Mouse (Mus musculus): ENCODE measurements around the gene Ago1.
A peak's percentile ranks its signal among the peaks of the same experiment; 100 is the strongest.

Gene Ago1

GRCm38 (mm10) chr4:126473031-126473430 lies 4.6 kb upstream of the Ago1 start:
- DNase-seq (ENCODE audit: low spot score in 2 of 2) = no peak

GRCm38 (mm10) chr4:126469334-126469733 lies 951 bp upstream of the Ago1 start:
- DNase-seq (ENCODE audit: low spot score in 2 of 2) = no peak

- DNase-seq (ENCODE audit: low spot score in 2 of 2) = no peak
These were observed 542 bp upstream of the Ago1 start for GRCm38 (mm10) chr4:126468925-126469324.

GRCm38 (mm10) chr4:126467721-126468284 lies 580 bp downstream of the Ago1 start:
- peak; percentile 64 to 68 for DNase-seq (ENCODE audit: low spot score in 2 of 2)

- DNase-seq (ENCODE audit: low spot score in 2 of 2) = no peak
These were observed 2.1 kb downstream of the Ago1 start for GRCm38 (mm10) chr4:126466251-126466750.

- DNase-seq (ENCODE audit: low spot score in 2 of 2) = peak in 1 of 2 experiments; percentile 18
These were observed 2.5 kb downstream of the Ago1 start for GRCm38 (mm10) chr4:126465843-126466242.

GRCm38 (mm10) chr4:126464892-126465235 lies 3.5 kb downstream of the Ago1 start:
- DNase-seq (ENCODE audit: low spot score in 2 of 2) = no peak

GRCm38 (mm10) chr4:126464189-126464891 lies 4.0 kb downstream of the Ago1 start:
- DNase-seq (ENCODE audit: low spot score in 2 of 2) = no peak

- DNase-seq (ENCODE audit: low spot score in 2 of 2) = no peak
These were observed 12.9 kb downstream of the Ago1 start for GRCm38 (mm10) chr4:126455441-126455840.

GRCm38 (mm10) chr4:126454547-126455254 lies 13.7 kb downstream of the Ago1 start:
- no peak for DNase-seq (ENCODE audit: low spot score in 2 of 2)

GRCm38 (mm10) chr4:126450268-126450667 lies 18.1 kb downstream of the Ago1 start:
- DNase-seq (ENCODE audit: low spot score in 2 of 2) = no peak

GRCm38 (mm10) chr4:126447126-126447525 lies 21.3 kb downstream of the Ago1 start:
- DNase-seq (ENCODE audit: low spot score in 2 of 2) = no peak

- DNase-seq (ENCODE audit: low spot score in 2 of 2) = peak in 1 of 2 experiments; percentile 5
These were observed 23.9 kb downstream of the Ago1 start for GRCm38 (mm10) chr4:126444528-126444927.

- DNase-seq (ENCODE audit: low spot score in 2 of 2) = no peak
These were observed 30.1 kb downstream of the Ago1 start for GRCm38 (mm10) chr4:126438261-126438660.

GRCm38 (mm10) chr4:126436268-126436667 lies 32.1 kb downstream of the Ago1 start:
- DNase-seq (ENCODE audit: low spot score in 2 of 2) = no peak

GRCm38 (mm10) chr4:126434094-126434493 lies 34.3 kb downstream of the Ago1 start:
- DNase-seq (ENCODE audit: low spot score in 2 of 2) = no peak

- DNase-seq (ENCODE audit: low spot score in 2 of 2) = no peak
These were observed 35.2 kb downstream of the Ago1 start for GRCm38 (mm10) chr4:126433175-126433574.

- DNase-seq (ENCODE audit: low spot score in 2 of 2) = no peak
These were observed 36.6 kb downstream of the Ago1 start for GRCm38 (mm10) chr4:126431746-126432145.

- DNase-seq (ENCODE audit: low spot score in 2 of 2) = peak; percentile 89 to 95
These were observed 38.9 kb downstream of the Ago1 start, which contains the start of gene Ago3 for GRCm38 (mm10) chr4:126429347-126430079. Gene Ago3, minus strand, starts transcription at chr4:126429556.

GRCm38 (mm10) chr4:126428682-126429346 lies 39.6 kb downstream of the Ago1 start:
- DNase-seq (ENCODE audit: low spot score in 2 of 2) = no peak

GRCm38 (mm10) chr4:126423866-126424265 lies 44.5 kb downstream of the Ago1 start:
- no peak for DNase-seq (ENCODE audit: low spot score in 2 of 2)
